24 mouse cellular contexts compared by ENCODE assay signal in the genomic region with DNA sequence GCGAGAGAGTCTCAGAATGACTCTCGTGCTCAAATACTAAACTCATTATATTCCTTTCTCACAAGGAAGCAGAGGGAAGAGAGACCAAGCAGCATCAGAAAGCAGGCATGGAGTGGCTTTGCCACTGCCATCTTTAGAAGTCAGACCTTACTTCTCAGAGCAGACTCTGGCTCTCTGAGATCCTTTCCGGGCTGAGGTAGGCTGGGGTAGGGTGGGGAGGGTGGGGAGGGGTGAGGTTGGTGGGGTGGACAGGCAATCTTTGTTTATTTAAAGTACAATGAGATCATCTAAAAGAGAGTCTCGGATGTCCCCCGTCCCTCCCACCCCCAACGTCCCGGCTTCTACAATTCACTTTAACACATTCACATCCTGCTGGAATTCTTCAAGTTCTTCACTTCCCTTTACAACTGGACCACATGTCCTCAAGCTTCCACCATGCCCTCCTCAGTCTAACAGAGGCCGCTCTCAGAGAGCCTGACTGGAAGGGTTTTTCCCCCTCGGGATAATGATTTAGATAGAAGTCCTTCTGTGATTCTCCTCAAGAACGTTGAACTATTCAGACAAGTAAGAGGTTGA. TPM values are rescaled to one million over a fixed set of nuclear protein-coding genes. Genes with fewer than 3 reads are reported as not detected.
DNase-seq lines count a peak whose midpoint lies in the region; ATAC-seq and TF ChIP-seq lines count a peak whose summit lies in the region.
"Had no signal": no experiment of that assay in that cellular context is flagged by ENCODE, and none has a peak within 500 bp of the region (broad histone marks: within the 10 kb centered on the region; RNA-seq: fewer than 3 reads in every experiment).

No protein-coding gene starts in this region.

- H3K4me2 ChIP-seq in embryonic facial prominence, embryonic 13.5 days: no peak overlapping the region
- H3K4me2 ChIP-seq in intestine, embryonic 15.5 days (replicated peaks): no peak overlapping the region
- H3K4me2 ChIP-seq in intestine, postnatal 0 days (replicated peaks; ENCODE audit: low read depth): no peak overlapping the region
- no peak overlapping the region for H3K4me2 ChIP-seq in lung, embryonic 15.5 days
- no peak overlapping the region for H3K4me2 ChIP-seq in stomach, embryonic 14.5 days (replicated peaks; ENCODE audit: low read depth, low read length)
- H3K4me2 ChIP-seq: forebrain, embryonic 12.5 days; heart, embryonic 11.5 days; hindbrain, embryonic 12.5 days; liver, embryonic 15.5 days had no signal

- H3K27me3 ChIP-seq in embryonic facial prominence, embryonic 13.5 days: no peaks in the 10 kb centered on the region
- H3K27me3 ChIP-seq in embryonic facial prominence, embryonic 10.5 days (replicated peaks; ENCODE audit: low read depth, poor library complexity, severe bottlenecking): no peaks in the 10 kb centered on the region
- no peaks in the 10 kb centered on the region for H3K27me3 ChIP-seq in intestine, embryonic 15.5 days (replicated peaks)
- no peaks in the 10 kb centered on the region for H3K27me3 ChIP-seq in intestine, postnatal 0 days (replicated peaks; ENCODE audit: control insufficient read depth, insufficient read depth, low read length)
- no peaks in the 10 kb centered on the region for H3K27me3 ChIP-seq in lung, embryonic 15.5 days
- no peaks in the 10 kb centered on the region for H3K27me3 ChIP-seq in stomach, embryonic 14.5 days (ENCODE audit: control insufficient read depth, insufficient read depth, low read length)
- H3K27me3 ChIP-seq: forebrain, embryonic 12.5 days; hindbrain, embryonic 12.5 days; liver, embryonic 15.5 days had no signal

- H3K4me1 ChIP-seq in embryonic facial prominence, embryonic 13.5 days: peaks cover 9% of the 10 kb centered on the region
- H3K4me1 ChIP-seq in embryonic facial prominence, embryonic 10.5 days: peaks cover 16% of the 10 kb centered on the region
- H3K4me1 ChIP-seq in intestine, embryonic 15.5 days (replicated peaks): no peaks in the 10 kb centered on the region; the same call in 1 of the 2 replicates
- no peaks in the 10 kb centered on the region for H3K4me1 ChIP-seq in intestine, postnatal 0 days (replicated peaks; ENCODE audit: control insufficient read depth, insufficient read depth, low read length)
- H3K4me1 ChIP-seq in lung, embryonic 15.5 days: peaks cover 21% of the 10 kb centered on the region; the same call in 1 of the 2 replicates
- no peaks in the 10 kb centered on the region for H3K4me1 ChIP-seq in stomach, embryonic 14.5 days (ENCODE audit: control insufficient read depth, insufficient read depth, low read length)
- H3K4me1 ChIP-seq: limb, embryonic 10.5 days; liver, embryonic 15.5 days had no signal

- H3K4me3 ChIP-seq in embryonic facial prominence, embryonic 13.5 days: no peak overlapping the region
- no peak overlapping the region for H3K4me3 ChIP-seq in embryonic facial prominence, embryonic 10.5 days
- H3K4me3 ChIP-seq in intestine, embryonic 15.5 days (replicated peaks): no peak overlapping the region
- H3K4me3 ChIP-seq in intestine, postnatal 0 days (ENCODE audit: low read depth, low read length): no peak overlapping the region
- no peak overlapping the region for H3K4me3 ChIP-seq in lung, embryonic 15.5 days
- H3K4me3 ChIP-seq in stomach, embryonic 14.5 days (ENCODE audit: low read depth, low read length): no peak overlapping the region
- H3K4me3 ChIP-seq: forebrain, embryonic 12.5 days; hindbrain, embryonic 12.5 days; limb, embryonic 10.5 days; liver, embryonic 15.5 days had no signal

- H3K27ac ChIP-seq in embryonic facial prominence, embryonic 13.5 days: peak overlapping the region; percentile 18; the same call in 1 of the 2 replicates
- no peak overlapping the region; the same call in 1 of the 2 replicates for H3K27ac ChIP-seq in embryonic facial prominence, embryonic 10.5 days (replicated peaks)
- H3K27ac ChIP-seq in intestine, embryonic 15.5 days: no peak overlapping the region
- H3K27ac ChIP-seq in intestine, postnatal 0 days (ENCODE audit: low read depth, low read length): no peak overlapping the region
- 0 out of 2 replicates have a peak overlapping the region, but pooled peaks have one; percentile 20 for H3K27ac ChIP-seq in lung, embryonic 15.5 days
- no peak overlapping the region for H3K27ac ChIP-seq in stomach, embryonic 14.5 days (ENCODE audit: low read length)
- H3K27ac ChIP-seq: forebrain, embryonic 12.5 days; hindbrain, embryonic 12.5 days; limb, embryonic 10.5 days; liver, embryonic 15.5 days; macrophage had no signal

- 42% methylated on average over 10 of the region's 10 CpGs for WGBS in embryonic facial prominence, embryonic 13.5 days
- 60% methylated on average over 10 of the region's 10 CpGs for WGBS in embryonic facial prominence, embryonic 10.5 days
- WGBS in intestine, embryonic 15.5 days: 33% methylated on average over 10 of the region's 10 CpGs
- 43% methylated on average over 10 of the region's 10 CpGs for WGBS in intestine, postnatal 0 days
- WGBS in lung, embryonic 15.5 days: 35% methylated on average over 10 of the region's 10 CpGs
- 34% methylated on average over 10 of the region's 10 CpGs for WGBS in stomach, embryonic 14.5 days

- no peak for ATAC-seq in embryonic facial prominence, embryonic 13.5 days (ENCODE audit: insufficient number of reproducible peaks, insufficient read depth, low FRiP score, low TSS enrichment, low read depth)
- ATAC-seq in intestine, embryonic 15.5 days: peak; percentile 36; the same call in 1 of the 2 replicates
- ATAC-seq in intestine, postnatal 0 days: no peak
- peak; percentile 56; the same call in 1 of the 2 replicates for ATAC-seq in lung, embryonic 15.5 days (ENCODE audit: borderline replicate concordance, extremely low read depth, low FRiP score, low TSS enrichment)
- peak; percentile 53; the same call in 1 of the 2 replicates for ATAC-seq in stomach, embryonic 14.5 days (ENCODE audit: insufficient number of reproducible peaks, insufficient read depth, low FRiP score, low read depth)
- ATAC-seq: activated CD4-positive, CD25-positive, alpha-beta regulatory T cell, adult 4 months had no signal

- H3K9me3 ChIP-seq in embryonic facial prominence, embryonic 13.5 days: peaks cover 3% of the 10 kb centered on the region; the same call in 1 of the 2 replicates
- no peaks in the 10 kb centered on the region for H3K9me3 ChIP-seq in embryonic facial prominence, embryonic 10.5 days
- H3K9me3 ChIP-seq in intestine, embryonic 15.5 days: no peaks in the 10 kb centered on the region
- no peaks in the 10 kb centered on the region for H3K9me3 ChIP-seq in intestine, postnatal 0 days (ENCODE audit: control insufficient read depth)
- H3K9me3 ChIP-seq in lung, embryonic 15.5 days: no peaks in the 10 kb centered on the region
- H3K9me3 ChIP-seq in stomach, embryonic 14.5 days (ENCODE audit: control insufficient read depth, low read depth, low read length): no peaks in the 10 kb centered on the region
- H3K9me3 ChIP-seq: hindbrain, embryonic 12.5 days; limb, embryonic 10.5 days; liver, embryonic 15.5 days had no signal

- H3K36me3 ChIP-seq in embryonic facial prominence, embryonic 13.5 days: no peaks in the 10 kb centered on the region
- H3K36me3 ChIP-seq in embryonic facial prominence, embryonic 10.5 days (replicated peaks): no peaks in the 10 kb centered on the region
- H3K36me3 ChIP-seq in intestine, embryonic 15.5 days: no peaks in the 10 kb centered on the region
- no peaks in the 10 kb centered on the region for H3K36me3 ChIP-seq in intestine, postnatal 0 days (ENCODE audit: control insufficient read depth, insufficient read depth)
- H3K36me3 ChIP-seq in lung, embryonic 15.5 days: no peaks in the 10 kb centered on the region
- H3K36me3 ChIP-seq in stomach, embryonic 14.5 days (ENCODE audit: control insufficient read depth, insufficient read depth, low read length): no peaks in the 10 kb centered on the region
- H3K36me3 ChIP-seq: forebrain, embryonic 12.5 days; hindbrain, embryonic 12.5 days; limb, embryonic 10.5 days; liver, embryonic 15.5 days had no signal

- no peak for DNase-seq in embryonic facial prominence, embryonic 10.5 days (ENCODE audit: low spot score)
- DNase-seq in lung, postnatal 4 days: no peak
- no peak for DNase-seq in adrenal gland, adult (ENCODE audit: inconsistent age in 2 of 2, low spot score in 1 of 2)
- DNase-seq: adrenal gland, postnatal 14 days; cerebellum, adult 2 months; cerebellum, postnatal 36 days; embryo, embryonic 11 days; gastrocnemius, postnatal 36 days; heart, postnatal 14 days; kidney, adult 2 months; liver; thymus, postnatal 14 days had no signal

- H3K9ac ChIP-seq in embryonic facial prominence, embryonic 13.5 days: no peak overlapping the region
- H3K9ac ChIP-seq in intestine, embryonic 15.5 days: no peak overlapping the region
- H3K9ac ChIP-seq in intestine, postnatal 0 days (ENCODE audit: low read depth, low read length): no peak overlapping the region
- no peak overlapping the region for H3K9ac ChIP-seq in lung, embryonic 15.5 days
- H3K9ac ChIP-seq in stomach, embryonic 14.5 days (replicated peaks; ENCODE audit: low read depth, low read length): no peak overlapping the region
- H3K9ac ChIP-seq: forebrain, embryonic 12.5 days; hindbrain, embryonic 12.5 days; liver, embryonic 15.5 days had no signal

- no peak for TF ChIP-seq CTCF in intestine, postnatal 0 days (IDR thresholded peaks at IDR 0.05; ENCODE audit: low read depth)

RNA-seq across cellular contexts. Expression of gene Gm815, which starts 33.3 kb away (rescaled TPM):
- polyA plus RNA-seq in embryonic facial prominence, embryonic 13.5 days (2015; fragmentation: Nextera tagmentation; extraction: Ambion mirVana): not detected in 2 replicates
- not detected in 2 replicates for polyA plus RNA-seq in embryonic facial prominence, embryonic 10.5 days (2016; fragmentation: Nextera tagmentation; extraction: Ambion mirVana)
- polyA plus RNA-seq in intestine, embryonic 15.5 days (2015; fragmentation: Nextera tagmentation; extraction: Ambion mirVana): not detected in 2 replicates
- not detected in 2 replicates for polyA plus RNA-seq in intestine, postnatal 0 days (2015; fragmentation: Nextera tagmentation; extraction: Ambion mirVana)
- polyA plus RNA-seq in lung, embryonic 15.5 days (2015; fragmentation: Nextera tagmentation; extraction: Ambion mirVana): not detected in 2 replicates
- not detected in 2 replicates for polyA plus RNA-seq in stomach, embryonic 14.5 days (2014; fragmentation: Nextera tagmentation; extraction: Ambion mirVana)
- polyA plus RNA-seq: activated CD4-positive, CD25-positive, alpha-beta regulatory T cell, adult 4 months; cerebellum, adult 2 months; forebrain, embryonic 12.5 days; heart, embryonic 11.5 days; hindbrain, embryonic 12.5 days; kidney, adult 2 months; limb, embryonic 10.5 days; liver, embryonic 15.5 days; macrophage had no signal

Comparison
In these comparisons a context has a peak if more than half of its experiments do, and no peak if none do; other contexts are left out.
1. ATAC-seq: peak in intestine, embryonic 15.5 days (single experiment), lung, embryonic 15.5 days (single experiment) and stomach, embryonic 14.5 days (single experiment); none in embryonic facial prominence, embryonic 13.5 days (single experiment) and intestine, postnatal 0 days (single experiment).
2. H3K27ac ChIP-seq: peak in embryonic facial prominence, embryonic 13.5 days (single experiment) and lung, embryonic 15.5 days (single experiment); none in embryonic facial prominence, embryonic 10.5 days (single experiment), intestine, embryonic 15.5 days (single experiment), intestine, postnatal 0 days (single experiment) and stomach, embryonic 14.5 days (single experiment).